Mouse (Mus musculus): ENCODE data around the gene Tnfsf8. TPM values are rescaled to one million over a fixed set of nuclear protein-coding genes. Genes with fewer than 3 reads are reported as not detected.

Gene Tnfsf8
- total RNA-seq, 1 experiment from 2014 or later = not detected

GRCm38 (mm10) chr4:63842278-63842677 lies 18.9 kb downstream of the Tnfsf8 start:
- no peak for DNase-seq

DNA sequence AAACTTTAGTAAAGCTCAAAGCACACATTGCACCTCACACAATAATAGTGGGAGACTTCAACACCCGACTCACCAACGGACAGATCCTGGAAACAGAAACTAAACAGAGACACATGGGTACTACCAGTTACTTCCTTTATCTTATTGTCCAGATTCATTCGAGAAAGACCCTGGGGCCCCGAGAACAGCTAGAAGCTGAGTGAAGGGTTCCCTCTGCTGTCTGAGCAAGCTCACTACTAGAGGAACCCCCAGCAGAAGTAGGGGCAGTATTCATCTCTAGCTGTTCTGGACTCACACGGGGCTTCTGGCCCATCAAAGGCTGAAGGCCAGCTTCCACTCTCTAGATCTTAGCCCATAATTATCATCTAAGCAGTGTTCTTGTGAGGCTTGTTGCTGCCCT lies 20.7 kb downstream of the Tnfsf8 start:
- DNase-seq = peak; percentile 29

DNA sequence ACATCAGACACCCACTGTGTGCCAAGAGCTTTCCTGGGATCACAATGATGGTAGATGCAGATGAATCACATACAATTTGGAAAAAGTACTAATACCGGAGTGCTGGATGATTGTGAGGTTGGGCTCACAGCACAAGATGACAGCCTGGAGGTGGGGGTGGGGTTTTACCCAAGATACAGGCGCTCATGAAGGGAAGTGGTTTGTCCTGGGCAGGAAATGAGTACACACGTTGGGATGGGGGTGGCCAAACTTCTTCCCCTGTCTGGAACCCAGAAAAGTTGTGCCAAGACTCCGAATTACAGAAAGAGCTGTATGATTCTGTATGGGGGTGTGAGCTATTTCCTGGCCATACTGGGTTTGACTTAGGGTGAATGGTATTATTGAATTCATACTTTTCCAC lies 38.0 kb downstream of the Tnfsf8 start:
- no peak for DNase-seq

GRCm38 (mm10) chr4:63817505-63817904 lies 43.6 kb downstream of the Tnfsf8 start:
- no peak for DNase-seq

GRCm38 (mm10) chr4:63815668-63816067 lies 45.5 kb downstream of the Tnfsf8 start:
- DNase-seq = no peak

GRCm38 (mm10) chr4:63798083-63798482 lies 63.1 kb downstream of the Tnfsf8 start:
- DNase-seq = peak; percentile 12

DNA sequence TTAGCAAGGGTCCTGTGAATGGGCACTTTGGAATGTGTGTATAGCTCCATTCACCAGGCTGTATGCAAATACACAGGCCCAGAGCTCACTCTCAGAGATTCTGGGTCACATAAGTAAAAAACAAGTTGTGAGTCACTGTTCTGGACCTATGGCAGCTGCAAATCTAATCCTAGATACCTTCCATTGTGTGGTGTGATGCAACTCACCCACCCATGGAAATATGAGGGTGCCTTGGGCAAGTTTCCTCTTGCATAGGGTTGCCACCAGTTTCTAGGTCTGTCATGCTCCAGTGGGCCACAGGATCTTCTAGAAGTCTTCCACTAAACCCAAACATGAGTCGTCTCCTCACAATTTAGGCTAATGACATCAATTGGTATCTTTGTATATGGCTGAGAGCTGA lies 64.6 kb downstream of the Tnfsf8 start:
- no peak for DNase-seq

GRCm38 (mm10) chr4:63792328-63792727 lies 68.8 kb downstream of the Tnfsf8 start:
- DNase-seq = no peak

- DNase-seq = no peak
Observed at GRCm38 (mm10) chr4:63785466-63785865, 75.7 kb downstream of the Tnfsf8 start.

DNA sequence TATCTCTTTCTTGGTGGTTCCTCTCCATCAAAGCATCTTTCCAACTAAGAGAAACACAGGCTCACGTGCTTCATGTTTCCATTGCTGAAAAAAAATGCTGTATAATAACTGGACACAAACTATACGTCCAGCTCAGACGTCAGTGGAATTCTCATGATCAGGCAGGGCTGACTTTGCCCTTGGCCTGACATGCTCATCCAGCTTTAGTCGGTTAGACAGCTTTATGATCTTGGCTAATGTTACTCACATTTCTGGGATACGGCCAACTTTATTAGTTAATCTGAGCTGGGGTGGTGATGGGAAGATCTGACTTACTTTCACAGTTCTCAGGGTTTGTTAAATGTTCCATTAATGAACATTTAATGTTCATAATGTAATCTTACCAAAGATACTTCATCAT lies 77.3 kb downstream of the Tnfsf8 start:
- no peak for DNase-seq

DNA sequence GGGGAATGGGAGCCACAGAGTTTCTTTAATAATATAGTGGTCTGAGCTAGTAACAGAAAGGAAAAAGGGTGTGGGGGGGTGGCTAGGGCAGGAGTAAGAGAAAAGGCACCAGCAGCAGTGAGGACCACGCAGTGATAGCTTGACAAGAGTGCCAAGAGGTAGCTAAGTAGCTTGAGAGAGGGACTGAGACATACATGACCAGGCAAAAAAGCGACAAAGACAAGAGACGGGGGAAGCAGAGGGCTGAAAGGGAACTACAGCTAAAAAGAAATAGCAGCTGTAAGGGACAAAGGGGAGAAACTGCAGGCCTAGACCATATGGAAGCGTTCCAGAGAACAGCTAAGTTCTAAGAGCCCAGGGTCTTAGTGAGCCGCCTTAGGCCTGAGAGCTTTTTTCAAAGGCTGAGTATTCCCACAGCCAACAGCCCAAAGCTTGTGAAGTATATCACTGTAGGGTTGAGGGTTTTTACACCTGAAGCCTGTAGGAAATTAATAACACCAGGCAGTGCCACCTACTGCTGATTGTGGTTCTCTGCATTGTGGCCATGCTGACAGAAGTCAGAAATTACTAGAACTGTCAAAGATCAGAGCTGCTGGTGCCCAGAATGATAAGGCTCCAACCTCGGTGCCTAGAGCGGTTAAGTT lies 78.1 kb downstream of the Tnfsf8 start:
- no peak for DNase-seq

Other genes starting within 250 kb of the Tnfsf8 start
- not detected in 2 replicates for gene Tex48, start 238.9 kb downstream of the Tnfsf8 start, total RNA-seq (2021)
- gene Gm11214, start 198.0 kb downstream of the Tnfsf8 start, total RNA-seq (2021) = not detected in 2 replicates
- gene Tnfsf15, start 116.2 kb downstream of the Tnfsf8 start, total RNA-seq (2021) = 0.34 and 0.37 TPM in 2 replicates
- 3.2 and 5.6 TPM in 2 replicates for gene Tnc, start 185.7 kb upstream of the Tnfsf8 start, total RNA-seq (2021)